Mouse (Mus musculus) layer of hippocampus, postnatal 10 days (tissue): Measurements from ENCODE around the gene Olfr1066. TPM values are rescaled to one million over a fixed set of nuclear protein-coding genes. Genes with fewer than 3 reads are reported as not detected.
A peak's percentile ranks its signal among the peaks of the same experiment; 100 is the strongest.
"Not testable (repeated sequence)": the region's sequence is repeated elsewhere in the genome, so short reads cannot be mapped to it uniquely, and the experiment has no call there.

Experiments
- DNase-seq, 2 experiments: peaks; one replicate each; pipeline ENCODE4 v3.0.0; 2021; ENCODE audit warnings: low spot score in 2 of 2
- long read RNA-seq: library from polyadenylated mRNA; stranded (forward); transcript quantifications from one replicate; pipeline ENCODE4 v2.0.0, GENCODE M21; 2023
- total RNA-seq, 2 experiments: library from RNA; stranded (reverse); gene quantifications; 2 replicates each; pipeline ENCODE4 v1.2.3; 2021

Gene Olfr1066
- not detected for total RNA-seq
- long read RNA-seq = 0 reads

DNA sequence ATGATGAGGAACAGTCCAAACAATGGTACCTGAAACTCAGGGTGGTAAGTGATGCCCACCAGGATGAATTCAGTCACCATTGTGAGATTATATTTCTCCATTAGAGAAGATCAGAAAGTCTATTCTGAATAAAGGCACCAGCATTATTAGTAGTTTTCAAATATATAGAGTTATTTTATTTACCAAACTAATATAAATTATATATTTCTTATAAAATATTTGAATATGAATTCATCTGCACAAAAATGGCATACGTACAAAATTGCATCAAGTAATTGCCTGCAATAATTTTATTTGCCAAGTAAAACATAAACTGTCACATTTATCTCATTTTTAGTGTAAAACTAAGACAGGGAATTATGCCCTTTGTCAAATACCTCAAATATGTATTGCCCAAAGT lies at the start of gene Olfr1066:
TSS of gene Olfr1066 (minus strand) at position 101 of the 400 bp plus-strand sequence.
- no peak for DNase-seq

DNA sequence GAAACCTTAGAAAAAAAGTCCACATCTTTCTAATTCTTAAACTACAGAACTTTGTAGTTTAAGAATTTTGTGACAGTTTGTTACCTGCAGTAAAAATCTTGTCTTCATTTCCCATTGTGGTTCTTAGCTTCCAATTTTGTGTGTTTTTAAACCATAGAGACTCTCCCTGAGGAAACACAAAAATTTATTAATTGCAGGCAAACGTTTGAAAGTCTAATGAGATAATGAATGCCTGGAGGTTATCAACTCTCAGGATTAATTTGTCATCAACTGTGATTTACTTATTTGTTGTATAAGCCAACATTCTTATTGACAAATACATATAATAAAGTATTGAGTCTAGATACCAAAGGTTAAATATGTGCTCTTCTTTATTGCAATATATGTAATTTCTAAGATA lies 31.2 kb upstream of the Olfr1066 start, which contains the start of gene Olfr228:
TSS of gene Olfr228 (minus strand) at position 101 of the 400 bp plus-strand sequence.
- DNase-seq = no peak

DNA sequence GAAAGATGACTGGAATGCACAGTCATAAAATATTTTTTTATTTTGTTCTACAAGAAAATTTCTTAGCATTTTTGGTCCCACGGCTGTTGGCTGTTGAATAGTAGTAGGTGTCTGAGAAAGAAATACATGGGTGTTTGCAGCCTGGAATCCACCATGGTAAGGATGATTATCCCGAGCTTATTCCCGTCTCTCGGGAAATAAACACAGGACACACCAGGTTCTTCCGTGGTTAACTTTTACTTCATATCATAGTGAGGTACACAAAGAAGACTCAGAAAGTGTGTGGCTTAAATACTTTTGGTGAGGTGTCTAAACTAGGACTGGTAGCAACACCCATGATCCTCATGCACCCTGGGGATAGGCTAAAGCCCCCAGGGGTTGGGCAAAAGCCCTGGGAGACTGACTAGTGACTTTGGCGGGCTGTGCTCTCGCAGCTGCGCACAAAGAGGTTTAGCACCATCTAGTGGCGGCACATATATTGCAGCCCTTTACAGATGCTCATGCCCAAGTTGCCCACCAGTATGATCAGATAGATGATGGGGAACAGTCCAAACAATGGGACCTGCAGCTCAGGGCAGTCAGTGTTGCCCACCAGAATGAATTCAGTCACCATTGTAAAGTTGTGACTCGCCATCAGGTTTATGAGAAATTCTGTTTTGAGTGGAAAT lies 8.5 kb upstream of the Olfr1066 start:
- DNase-seq = peak; percentile 51 to 71

DNA sequence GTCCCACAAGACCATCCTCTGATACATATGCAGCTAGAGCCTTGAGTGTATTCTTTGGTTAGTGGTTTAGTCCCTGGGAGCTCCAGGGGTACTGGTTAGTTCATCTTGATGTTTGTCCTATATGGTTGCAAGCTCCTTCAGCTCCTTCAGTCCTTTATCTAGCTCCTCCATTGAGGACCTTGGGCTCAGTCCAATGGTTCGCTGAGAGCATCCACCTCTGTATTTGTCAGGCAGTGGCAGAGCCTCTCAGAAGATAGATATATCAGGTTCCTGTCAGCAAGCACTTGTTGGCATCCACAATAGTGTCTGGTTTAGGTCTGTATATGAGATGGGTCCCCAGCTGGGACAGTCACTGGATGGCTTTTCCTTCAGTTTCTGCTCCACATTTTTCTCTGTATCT lies 4.4 kb upstream of the Olfr1066 start:
- DNase-seq = no peak

DNA sequence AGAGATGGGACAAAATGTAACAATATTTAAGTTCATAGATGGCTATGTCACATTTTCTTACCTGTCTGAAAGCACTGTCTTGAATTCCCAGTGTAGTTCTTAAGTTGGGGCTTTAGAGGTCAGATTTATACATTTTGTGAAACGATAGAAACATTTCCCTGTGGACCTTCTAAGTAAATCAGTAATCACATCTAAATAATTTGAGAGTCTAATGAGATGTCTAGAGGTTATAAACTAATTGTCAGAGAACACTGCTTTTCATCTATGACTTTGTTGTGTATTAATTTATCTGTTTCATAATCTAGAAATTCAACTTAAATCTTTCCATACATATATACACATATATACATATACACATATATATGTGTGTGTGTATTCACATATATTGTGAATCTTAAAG lies 5.6 kb downstream of the Olfr1066 start, which contains the start of gene Olfr1065:
TSS of gene Olfr1065 (minus strand) at position 101 of the 400 bp plus-strand sequence.
- not testable (repeated sequence) for DNase-seq

DNA sequence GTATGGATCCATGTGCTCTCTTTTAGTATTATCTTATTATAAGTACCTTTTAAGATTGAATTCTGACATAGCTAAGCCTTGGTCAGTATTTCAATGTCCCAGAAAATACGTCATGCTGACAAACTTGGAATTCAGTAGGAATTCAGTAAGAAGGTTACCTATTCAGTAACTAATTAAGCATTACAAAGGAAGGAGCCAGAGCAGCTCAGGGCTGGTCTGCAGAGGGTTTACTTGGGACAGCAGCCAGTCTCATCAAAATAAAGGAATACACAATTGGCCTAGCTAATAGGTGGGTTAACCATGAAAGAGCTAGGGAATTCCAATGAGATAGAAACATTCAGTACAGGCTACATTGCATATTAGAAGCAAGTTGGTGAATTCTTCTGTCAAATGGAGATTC lies 14.0 kb downstream of the Olfr1066 start:
- not testable (repeated sequence) for DNase-seq

DNA sequence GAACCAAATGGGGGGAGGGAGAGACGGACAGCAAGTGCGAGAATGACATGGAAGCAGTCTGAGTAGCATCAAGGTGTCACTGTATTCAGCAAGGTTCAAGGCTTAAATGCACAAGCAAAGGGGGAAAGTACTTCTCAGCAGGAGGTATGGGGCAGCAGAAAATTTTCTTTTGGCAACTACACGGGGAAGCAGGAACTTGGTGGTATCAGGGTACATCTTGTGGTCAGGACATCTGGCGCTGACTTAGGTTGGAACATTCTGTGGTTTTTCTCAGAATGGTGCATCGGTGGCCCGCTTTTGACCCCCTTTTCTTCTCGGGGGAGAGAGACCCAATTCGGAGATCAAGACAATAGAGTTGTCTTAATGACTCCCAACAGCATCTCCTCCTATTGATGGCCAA lies 27.6 kb downstream of the Olfr1066 start:
- DNase-seq = not testable (repeated sequence)

DNA sequence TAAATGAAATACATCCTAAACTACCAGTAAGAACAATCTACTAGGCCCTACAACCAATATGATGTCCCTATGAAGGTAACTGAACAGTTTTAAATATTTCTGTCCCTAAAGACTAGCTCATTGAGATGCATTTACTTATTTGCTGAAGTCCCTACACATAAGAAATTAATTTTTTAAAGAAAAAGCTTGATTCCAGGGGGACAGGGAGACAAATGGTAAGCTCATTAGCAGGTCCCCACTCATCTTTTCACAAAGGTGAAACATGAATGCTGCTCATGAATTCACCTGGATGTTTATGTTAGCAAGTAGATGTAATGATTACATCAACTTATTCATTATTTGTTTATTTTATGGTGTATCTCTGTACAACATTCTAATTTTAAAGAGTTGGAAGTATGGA lies 29.4 kb downstream of the Olfr1066 start, which contains the start of gene Olfr1062:
TSS of gene Olfr1062 (minus strand) at position 101 of the 400 bp plus-strand sequence.
- DNase-seq = not testable (repeated sequence)

DNA sequence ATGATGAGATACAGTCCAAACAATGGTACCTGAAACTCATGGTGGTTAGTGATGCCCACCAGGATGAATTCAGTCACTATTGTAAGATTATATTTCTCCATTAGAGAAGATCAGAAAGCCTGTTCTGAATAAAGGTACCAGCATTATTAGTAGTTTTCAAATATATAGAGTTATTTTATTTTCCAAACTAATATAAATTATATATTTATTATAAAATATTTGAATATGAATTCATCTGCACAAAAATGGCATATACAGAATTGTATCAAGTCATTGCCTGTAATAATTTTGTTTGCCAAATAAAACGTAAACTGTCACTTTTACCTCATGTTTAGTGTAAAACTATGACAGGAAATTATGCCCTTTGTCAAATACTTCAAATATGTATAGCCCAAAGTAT lies 42.1 kb downstream of the Olfr1066 start, which contains the start of gene Olfr1061:
TSS of gene Olfr1061 (minus strand) at position 101 of the 400 bp plus-strand sequence.
- DNase-seq = no peak

Other genes starting within 250 kb of the Olfr1066 start
- not detected for gene Olfr1046, start 237.0 kb downstream of the Olfr1066 start, total RNA-seq
- gene Olfr1047, start 224.9 kb downstream of the Olfr1066 start, total RNA-seq = not detected
- gene Olfr1048, start 216.0 kb downstream of the Olfr1066 start, total RNA-seq = not detected
- not detected for gene Olfr1049, start 197.9 kb downstream of the Olfr1066 start, total RNA-seq
- gene Olfr1051, start 177.2 kb downstream of the Olfr1066 start, total RNA-seq = not detected
- not detected for gene Olfr1052, start 163.8 kb downstream of the Olfr1066 start, total RNA-seq
- gene Olfr1053, start 141.0 kb downstream of the Olfr1066 start, total RNA-seq = not detected
- gene Olfr1054, start 120.8 kb downstream of the Olfr1066 start, total RNA-seq = not detected
- not detected for gene Olfr1055, start 106.0 kb downstream of the Olfr1066 start, total RNA-seq
- gene Olfr1056, start 93.8 kb downstream of the Olfr1066 start, total RNA-seq = not detected
- not detected for gene Olfr1057, start 77.9 kb downstream of the Olfr1066 start, total RNA-seq
- gene Olfr1058, start 67.7 kb downstream of the Olfr1066 start, total RNA-seq = not detected
- gene Olfr1061, start 42.2 kb downstream of the Olfr1066 start, total RNA-seq = not detected
- gene Olfr1062, start 29.5 kb downstream of the Olfr1066 start, total RNA-seq = not detected
- gene Olfr1065, start 5.7 kb downstream of the Olfr1066 start, total RNA-seq = not detected
- not detected for gene Olfr228, start 31.1 kb upstream of the Olfr1066 start, total RNA-seq
- gene Olfr1076, start 52.2 kb upstream of the Olfr1066 start, total RNA-seq = not detected
- gene Olfr1079, start 86.2 kb upstream of the Olfr1066 start, total RNA-seq = not detected
- gene Olfr1080, start 102.0 kb upstream of the Olfr1066 start, total RNA-seq = not detected
- gene Olfr1082, start 142.7 kb upstream of the Olfr1066 start, total RNA-seq = not detected
- not detected for gene Olfr1084, start 183.5 kb upstream of the Olfr1066 start, total RNA-seq
- not detected for gene Olfr1085, start 205.8 kb upstream of the Olfr1066 start, total RNA-seq
- not detected for gene Olfr1086, start 223.8 kb upstream of the Olfr1066 start, total RNA-seq
- not detected for gene Olfr1087, start 242.1 kb upstream of the Olfr1066 start, total RNA-seq